Mouse (Mus musculus) cerebellum, postnatal 25 days (tissue): ENCODE measurements around the gene Zbtb7b.

Experiments
- DNase-seq, 2 experiments: peaks; one replicate each; pipeline ENCODE4 v3.0.0; 2021; ENCODE audit warnings: mixed read lengths in 2 of 2

The Zbtb7b gene

DNA sequence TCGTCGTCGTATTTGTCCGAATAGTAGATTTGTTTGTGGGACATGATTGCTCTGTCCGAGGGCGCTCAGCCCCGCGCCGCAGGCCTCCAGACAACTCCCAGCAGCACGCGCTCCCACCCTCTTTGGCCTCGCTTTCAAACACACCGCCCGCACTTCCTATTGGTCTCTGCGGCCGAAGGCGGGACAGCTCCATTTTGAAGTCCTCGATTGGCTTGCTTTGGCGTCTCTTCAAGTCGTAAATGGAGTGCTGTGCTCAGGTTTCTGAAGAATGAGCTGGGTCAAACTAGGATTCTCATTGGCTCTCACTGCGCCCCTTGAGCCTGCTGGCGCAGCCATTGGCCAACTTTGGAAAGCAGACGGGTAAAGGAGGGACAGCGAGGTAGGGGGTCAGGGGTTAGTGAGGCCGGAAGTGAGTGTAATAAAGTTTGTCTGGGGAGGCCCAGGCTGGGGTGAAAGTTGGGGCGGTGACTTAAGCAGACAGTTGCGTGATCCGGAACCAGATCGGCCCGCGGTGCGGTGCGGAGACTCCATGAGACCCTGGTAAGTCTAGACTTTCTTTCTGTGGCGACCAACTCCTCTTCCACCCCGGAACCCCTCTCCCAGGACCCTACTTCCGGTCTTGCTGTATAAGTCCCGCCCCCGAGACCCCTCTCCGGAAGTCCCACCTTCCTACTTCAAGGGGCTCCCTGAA lies 23.7 kb upstream of the Zbtb7b start, which contains the start of the genes Cks1b and Shc1:
Gene Cks1b, minus strand, starts transcription at position 214 of the 691 bp plus-strand sequence.
Gene Shc1, plus strand, starts transcription at position 274 of the 691 bp plus-strand sequence.
- DNase-seq: peak; percentile 82 to 89

DNA sequence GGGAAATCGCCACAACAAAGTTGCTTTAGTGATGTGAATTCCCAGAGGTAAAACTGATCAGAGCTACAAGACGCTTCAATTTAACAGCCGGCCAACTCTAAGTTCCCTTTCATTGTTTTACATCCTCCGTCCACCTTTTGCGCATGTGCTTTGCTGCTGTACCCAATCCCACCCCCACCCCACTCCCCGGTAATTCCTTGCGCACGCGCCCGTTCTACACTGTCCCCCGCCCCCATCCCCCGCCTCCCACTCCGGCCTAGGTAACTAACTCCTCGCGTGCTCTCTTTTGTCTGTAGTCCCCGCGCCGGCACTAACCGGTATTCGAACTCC lies 23.2 kb upstream of the Zbtb7b start:
- no peak for DNase-seq

DNA sequence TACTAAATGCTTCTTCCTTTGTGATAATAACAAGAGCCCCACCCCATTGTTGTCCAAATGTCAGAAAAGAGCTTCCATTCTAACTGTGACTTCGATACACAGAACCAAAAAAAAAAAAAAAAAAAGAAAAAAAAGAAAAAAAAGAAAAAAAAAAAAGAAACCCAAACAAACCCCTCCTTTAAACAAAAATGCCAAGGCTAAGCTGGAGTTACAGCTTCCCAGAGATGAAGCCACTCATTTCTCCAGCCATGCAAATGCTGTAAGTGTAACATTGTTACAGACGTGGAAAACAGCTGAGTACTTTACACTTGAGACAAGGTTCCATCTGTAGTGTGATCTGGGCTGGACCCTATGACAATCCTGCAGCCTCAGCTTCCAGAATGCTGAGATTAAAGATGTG lies 22.6 kb upstream of the Zbtb7b start:
- DNase-seq: no peak

DNA sequence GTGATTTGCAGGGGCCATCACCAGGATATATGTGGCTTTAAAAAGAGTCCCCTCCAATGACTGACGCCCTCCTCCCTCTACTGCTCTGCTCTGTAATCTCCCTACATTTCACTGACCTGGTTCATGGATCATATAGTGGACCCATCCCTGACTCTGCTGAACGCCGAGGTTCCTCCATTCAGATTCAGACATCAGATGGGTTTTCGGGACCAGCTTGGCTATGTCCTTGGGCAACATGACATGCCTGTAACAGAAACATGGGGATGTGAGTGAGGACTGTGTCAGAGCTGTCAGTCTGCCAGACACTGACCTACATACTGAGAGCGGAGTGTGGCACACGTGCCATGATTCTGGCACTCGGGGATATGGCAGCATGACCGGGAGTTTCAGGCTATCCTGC lies 21.6 kb upstream of the Zbtb7b start:
- DNase-seq: no peak

DNA sequence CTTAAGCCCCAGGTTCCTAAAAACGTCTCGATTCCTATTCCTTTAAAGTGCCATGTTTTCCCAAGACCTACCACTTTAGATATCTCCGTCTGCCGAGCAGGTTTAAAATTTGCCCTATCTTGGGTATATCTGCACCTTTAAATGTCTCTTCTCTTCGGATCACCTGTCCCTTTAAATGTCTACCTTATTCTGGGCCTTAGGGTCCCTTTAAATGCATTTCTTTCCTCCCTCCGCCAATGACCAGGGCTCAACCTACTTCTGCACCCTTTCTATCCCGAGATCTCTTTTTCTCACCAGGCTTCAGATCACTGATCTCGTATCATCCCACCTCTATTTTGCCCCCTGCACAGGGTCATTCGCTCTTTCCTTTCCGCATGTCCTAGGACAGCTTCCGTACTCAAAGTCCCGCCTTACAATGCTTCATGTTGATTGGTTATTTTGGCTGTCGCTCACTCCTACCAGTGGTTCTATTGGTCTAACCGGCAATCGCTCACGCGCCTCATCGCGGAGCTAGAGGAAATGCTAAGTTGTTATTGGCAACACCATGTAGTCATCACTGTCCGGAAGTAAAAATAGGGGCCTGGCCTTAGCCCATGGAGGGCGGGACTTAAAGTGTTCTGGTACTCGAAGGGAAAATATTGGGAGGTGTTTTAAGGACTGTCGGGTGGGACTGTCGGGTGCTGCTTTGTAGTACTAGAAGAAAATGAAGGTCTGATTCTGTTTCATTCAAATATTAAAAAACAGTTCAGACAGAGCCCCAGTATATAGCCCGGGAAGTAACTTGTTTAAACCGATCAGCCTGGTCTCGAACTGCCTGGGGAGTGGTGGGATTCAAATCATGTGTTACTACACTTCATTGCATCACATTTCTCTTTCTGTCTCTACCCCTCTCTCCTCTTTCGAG lies 17.2 kb upstream of the Zbtb7b start, which contains the start of gene Flad1:
Gene Flad1, minus strand, starts transcription at position 381 of the 904 bp plus-strand sequence.
- DNase-seq: peak; percentile 97 to 100

DNA sequence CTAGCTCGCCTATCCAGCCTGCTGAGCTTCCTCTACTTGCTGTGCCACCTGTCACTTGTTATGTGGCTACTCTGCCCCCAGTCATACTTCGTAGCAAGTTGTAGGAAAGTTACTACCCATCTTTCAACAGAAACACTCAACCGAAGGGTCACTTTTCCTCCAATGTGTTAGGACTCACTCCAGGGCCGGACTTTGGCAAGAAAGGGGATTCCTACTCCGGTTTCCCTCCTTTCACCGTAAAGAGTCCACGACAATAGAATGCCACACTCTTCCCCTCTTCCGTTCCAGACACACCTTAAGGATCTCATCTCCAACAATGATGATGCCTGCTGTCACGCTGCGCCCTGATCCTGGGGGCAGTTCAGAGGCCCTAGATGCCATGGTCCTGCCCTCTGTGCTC lies 16.3 kb upstream of the Zbtb7b start:
- DNase-seq: no peak

DNA sequence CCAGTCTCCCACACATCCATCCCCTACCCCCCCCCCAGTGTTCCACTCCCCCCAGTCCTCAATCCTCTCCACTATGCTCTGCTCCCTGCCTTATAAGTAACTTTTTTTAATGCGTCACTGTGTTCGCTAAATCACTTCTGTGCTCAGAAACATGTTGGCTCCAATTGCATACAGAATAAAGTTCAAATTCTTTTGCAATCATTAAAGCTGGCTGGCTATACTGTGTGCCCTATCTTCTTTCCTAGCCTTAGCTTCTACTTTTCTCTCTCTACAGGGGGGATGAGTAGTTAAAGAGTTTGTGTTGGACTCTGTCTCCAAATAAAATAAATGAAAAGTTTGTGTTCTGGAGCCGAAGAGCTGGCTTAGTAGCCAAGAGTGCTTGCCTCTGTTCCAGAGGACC lies 15.1 kb upstream of the Zbtb7b start:
- no peak for DNase-seq

DNA sequence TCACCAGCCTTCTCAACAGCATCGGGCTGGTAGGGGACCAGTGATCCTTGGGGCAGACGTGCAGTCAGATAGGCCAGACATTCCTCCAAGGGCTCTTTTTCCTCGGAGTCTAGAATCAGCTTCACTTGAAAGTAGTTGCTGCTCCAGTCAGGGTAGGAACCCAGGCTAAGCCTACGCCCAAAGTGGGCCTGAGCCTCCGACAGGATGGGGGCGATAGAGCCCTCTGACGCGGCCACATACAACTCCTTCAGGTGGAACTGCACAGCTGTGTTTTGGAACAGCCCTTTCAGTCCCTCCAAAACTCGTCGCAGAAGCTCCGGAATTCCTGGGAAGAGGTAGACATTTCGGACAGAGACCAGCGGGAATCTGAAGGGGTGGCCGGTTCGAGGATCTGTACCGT lies 13.9 kb upstream of the Zbtb7b start:
- no peak for DNase-seq

DNA sequence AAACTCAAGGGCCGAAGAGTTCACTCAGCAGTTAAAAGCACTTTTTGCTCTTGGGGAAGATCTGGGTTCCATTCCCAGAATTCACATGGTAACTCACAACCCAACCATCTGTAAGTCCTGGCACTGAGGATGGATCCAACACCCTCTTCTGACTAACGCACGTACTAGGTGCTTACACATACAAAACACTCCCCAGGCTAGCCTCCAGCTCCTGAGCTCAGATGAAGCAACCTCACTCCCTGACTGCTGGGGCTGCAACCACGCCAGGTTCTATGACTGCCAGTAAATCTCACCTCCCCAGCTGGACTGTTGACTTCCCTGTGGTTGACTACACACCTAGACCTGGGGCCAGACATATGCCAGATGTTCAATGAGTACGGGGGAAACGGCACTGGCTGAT lies 12.3 kb upstream of the Zbtb7b start:
- no peak for DNase-seq

DNA sequence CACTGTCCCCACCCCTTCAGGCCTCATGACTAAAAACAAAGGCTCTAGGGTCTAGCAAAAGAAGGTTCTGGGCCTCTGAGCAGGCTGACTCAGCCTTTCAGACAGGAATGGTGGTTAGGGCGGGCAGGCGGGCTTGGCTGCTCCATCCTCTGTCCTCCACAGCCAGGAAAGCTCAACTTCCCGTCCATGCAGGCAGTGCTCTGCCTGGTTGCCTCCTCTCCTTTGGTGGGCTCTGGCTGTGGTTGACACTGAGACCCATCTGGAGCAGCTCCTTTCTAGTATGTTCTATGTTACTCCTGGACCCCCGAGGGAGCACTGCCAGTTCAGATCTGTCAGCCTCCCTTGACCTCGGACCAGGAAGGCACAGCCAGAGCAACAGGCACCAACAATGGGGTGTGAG lies 8.1 kb upstream of the Zbtb7b start, which contains the start of gene Lenep:
Gene Lenep, minus strand, starts transcription at position 101 of the 400 bp plus-strand sequence.
- DNase-seq: no peak

DNA sequence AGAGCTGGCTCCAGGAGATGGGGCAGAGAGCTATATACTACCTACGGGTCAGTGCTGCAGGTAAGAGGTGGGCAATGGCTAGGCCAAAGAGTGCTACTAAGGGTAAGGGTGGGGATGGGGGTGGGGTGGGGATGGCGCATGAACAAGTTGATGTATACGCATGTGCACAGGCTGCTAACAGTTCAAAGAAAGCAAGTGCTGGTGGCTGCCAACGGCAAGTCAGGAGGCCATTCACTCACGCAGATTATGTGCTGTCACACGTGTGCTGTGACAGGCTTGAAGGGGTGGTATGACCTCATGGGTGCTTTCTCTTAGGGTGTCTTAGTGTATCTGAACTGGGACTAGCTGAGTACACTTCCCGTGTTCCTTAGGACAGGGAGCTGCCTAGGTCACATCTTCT lies 6.8 kb upstream of the Zbtb7b start:
- no peak for DNase-seq

DNA sequence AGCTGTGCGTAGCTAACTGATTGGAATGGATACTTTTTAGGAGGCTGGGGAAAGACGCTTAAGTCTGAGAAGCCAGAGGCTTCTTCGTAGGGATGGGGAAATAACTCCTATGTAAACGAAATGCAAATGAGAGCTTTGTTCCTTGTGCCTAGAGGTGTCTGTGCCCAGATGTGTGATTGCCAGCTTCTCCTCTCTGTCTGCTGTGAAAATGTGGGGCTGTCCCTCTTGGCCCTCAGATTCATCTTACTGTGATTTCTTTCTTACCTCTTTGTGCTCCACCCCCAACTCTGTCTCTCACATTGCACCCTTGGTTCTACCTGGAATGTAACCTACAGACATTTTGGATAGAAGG lies 2.1 kb upstream of the Zbtb7b start:
- no peak for DNase-seq

DNA sequence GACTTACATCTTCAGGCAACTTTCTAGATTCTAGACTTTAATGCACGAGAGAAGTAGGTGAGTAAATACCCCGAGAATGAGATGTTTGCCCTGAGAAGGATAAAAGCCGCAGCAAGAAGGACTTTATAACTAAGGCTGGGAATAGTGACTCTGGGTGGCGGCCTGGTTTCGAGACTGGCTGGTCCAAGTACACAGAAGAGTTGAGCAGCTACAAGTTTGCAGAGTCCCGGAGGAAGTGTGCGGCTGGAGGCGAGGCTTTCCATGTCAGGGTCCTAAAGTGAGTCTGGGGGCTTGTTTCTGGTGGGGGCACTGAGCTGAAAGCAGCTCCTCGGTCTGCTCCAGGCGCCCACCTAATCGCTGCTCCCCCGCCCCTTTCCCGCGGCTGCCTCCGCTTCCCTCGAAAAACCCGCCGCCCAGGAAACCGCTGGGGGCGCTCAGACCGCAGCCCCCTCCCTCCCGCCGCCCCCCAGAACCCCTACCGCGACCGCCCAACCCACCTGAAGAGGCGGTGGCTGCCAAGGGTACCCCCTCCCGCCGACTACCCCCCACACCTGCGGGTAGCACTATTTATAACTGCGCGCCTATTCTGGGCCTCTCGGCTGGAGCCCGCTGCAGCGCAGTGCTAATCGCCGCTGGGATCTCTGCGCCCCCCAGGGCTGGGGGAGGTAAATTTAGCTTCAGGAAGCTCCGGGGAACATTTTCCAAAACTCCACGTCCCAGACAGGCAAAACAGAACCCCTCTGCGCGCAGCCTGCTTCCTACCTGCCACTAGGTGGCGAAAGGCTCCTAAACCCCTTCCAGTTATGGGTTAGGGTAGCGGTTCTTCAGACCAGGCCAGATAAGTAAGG lies 1.5 kb upstream of the Zbtb7b start:
- peak; percentile 76 to 82 for DNase-seq

DNA sequence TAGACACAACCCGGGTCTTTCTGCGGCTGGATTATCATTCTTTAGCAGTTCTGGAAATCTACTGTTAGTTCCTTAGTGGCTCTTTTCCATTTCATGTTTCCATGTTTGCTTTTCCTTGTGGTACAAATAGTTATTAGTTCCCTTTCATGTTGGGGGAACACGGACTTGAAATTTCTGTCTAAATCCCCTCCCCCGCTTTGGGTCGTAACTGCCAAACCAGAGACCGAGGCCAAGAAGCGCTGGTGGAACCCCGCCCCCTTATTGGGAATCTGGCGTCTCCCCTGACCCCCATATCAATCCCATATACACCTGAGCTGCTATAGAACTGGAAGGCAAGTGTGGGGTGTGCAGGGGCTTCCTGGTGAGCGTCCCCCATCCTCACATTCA lies 836 bp upstream of the Zbtb7b start:
- peak in 1 of 2 experiments; percentile 34 for DNase-seq

DNA sequence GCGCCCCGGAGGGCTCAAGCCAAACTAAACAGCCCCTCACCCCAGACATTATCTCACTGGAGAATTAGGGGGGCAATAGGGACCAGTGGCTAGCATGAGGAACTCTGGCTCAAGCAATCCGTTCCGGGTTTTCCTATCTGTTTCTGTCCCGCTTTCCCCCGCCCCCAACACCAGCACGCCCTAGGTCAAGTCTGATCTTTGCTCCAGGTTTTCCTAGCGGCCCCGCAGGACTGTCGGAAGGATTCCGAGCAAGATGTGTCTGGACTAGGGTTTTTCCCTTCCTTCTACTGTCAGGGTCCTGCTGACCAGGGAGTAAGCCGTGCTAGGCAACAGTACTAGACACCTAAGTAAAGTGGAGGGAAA lies 299 bp upstream of the Zbtb7b start:
- peak in 1 of 2 experiments; percentile 91 for DNase-seq

DNA sequence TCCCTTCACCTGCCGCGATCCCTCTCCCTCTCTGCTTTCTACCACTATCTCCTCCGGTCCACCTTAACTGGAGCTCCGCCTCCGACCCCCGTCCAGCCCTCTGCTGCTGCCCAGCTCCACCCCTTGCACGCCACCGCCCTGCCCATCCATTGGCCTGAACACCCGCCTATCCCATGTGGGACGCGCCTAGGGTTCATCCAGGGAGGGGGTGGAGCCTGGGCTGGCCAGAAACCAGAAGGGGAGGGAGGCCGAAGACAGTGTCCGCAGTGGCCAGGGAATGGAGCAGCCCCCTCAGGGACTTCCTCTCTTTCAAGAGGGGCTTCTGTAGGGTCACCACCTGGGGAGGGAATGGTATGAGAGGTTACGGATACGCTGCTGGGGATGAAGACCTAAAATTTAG lies 971 bp downstream of the Zbtb7b start:
- peak; percentile 98 to 99 for DNase-seq

DNA sequence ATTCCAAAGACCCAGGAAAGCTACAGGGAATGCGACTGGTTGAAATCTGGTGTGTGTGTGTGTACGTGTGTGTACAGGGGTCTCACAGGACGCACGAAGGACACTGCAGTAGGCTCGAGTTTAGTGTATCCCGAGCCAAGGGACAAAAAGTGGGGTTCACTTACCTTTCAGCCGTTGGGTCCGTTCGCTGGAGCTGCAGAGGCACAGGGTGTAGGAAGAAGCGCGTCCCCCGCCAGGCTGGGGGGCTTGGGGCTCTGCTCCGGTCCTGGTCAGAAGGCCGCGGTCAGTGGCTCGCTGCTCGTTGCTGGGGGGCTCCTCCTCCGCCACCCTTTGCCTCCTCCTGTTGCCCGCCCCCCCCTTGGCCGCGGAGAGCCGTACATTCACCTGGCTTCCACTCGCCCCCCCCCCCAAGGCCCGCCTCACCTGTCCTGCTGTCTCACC lies 1.7 kb downstream of the Zbtb7b start:
- peak; percentile 55 to 75 for DNase-seq

DNA sequence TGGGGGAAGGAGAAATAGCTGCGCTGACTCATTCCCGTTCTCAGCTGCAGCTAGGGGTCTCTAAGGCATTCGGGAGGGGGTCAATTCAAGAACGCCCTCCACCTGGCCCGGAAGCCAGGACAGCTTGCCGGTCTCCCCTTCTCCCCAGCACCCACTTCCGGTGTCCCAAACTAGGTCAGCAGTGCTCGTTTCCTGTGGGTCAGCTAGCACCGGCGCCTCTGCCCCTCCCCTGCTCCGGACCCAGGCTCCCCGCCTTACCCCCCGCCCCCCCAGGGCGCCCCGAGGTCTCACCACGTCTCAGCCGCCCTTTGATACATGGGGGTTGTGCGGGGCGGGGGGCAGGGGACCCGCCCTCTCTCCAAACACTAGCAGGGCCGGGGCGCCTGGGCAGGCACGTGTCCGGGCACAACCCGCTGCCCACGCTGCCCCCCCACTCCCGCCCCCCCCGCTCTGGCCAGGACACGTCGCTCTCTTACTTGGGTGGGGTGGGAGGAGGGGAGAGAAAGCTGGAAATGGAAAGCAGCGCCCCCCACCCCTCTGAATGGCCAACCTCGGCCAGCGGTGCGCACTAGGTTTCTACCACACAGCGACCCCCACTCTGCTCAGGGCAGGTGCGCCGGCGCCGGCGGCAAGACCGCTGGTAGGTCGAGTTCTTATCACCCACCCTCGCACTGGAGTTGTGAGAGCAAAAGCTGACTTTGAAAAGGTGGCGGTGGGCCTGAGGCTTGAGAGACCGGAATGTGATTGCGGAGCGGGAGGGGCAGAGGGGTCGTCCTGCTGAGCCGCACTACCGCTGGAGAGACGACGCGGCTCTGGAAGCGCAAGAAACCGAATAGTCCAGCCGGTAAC lies 2.7 kb downstream of the Zbtb7b start:
- DNase-seq: peak; percentile 69 to 75

DNA sequence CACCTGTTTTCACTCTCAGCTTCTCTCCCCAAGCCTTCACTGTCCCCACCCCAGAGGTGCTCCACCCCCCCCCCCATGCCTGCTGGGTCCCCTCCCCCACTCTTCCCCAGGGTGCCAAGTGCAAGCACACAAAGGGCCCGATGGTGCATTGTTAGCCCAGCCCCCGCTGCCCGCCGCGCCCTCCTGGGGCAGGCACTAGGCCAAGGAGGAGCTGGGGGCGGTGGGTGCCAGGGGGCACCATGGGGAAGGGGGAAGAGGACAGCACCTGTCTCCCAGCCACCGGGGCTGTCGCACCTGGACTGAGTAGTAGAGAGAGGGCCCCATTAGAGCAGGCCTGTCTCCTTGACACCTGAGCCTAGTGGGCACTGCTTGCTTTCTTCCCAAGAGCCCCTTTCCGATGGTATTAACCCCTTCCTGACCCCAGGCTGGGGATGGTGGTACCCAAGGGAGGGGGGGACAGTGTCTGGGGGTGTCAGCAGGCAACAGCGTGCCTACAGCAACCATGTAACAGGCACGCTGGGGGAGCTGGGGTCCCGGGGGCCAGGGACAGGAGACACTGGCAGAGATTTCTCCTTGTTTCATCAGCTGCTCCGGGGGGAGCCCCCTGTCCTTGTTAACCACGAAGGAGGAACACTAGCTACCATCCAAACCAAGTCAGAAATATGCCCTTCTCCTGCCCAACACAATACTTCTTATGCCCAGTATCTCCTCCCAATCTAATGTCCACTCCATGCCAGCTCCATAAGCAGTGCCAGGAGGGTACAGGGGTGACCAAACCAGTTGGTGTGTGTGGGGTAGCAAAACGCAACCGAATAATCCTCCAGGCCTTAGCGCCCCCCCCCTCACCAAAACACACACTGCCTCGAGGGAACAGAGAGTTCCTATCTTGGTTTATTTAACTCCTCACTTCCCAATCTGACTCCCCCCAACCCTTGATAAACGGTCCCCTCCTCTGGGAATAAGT lies 3.6 kb downstream of the Zbtb7b start:
- DNase-seq: peak; percentile 39 to 59

DNA sequence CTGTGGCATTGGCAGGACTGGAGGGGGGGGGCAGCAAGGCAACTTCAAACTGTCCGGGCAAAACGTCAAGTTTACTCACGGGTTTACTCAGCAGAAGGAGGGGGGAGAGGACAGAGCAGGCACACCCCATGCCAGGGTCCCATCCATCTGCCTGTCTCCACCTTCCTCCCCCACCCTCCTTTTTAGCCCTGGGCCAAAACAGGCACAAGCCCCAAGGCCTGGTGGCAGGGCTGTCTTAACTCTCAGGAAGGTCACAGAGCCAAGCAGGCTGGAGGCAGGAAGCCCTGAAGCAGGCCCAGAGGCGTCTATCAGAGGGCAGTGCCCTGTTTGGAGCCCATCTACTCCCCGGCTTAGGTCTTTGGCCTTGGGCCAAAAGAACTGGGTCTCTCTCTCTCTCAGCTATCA lies 4.5 kb downstream of the Zbtb7b start:
- peak; percentile 46 to 49 for DNase-seq
